Mouse (Mus musculus) CH12.LX (cell line): Measurements from ENCODE around the gene A730061H03Rik.

Experiments
- CHD2 ChIP-seq: IDR thresholded peaks from 2 replicates; pipeline ENCODE4 v1.6.1; 2011; ENCODE audit warnings: low read length, improper control_type of control experiment
- CTCF ChIP-seq, 2 experiments: IDR thresholded peaks in 1 of 2; conservative IDR thresholded peaks in 1 of 2; 2 replicates each; pipeline ENCODE4 v1.5.1; 2011 to 2012; ENCODE audit warnings: low read depth in 2 of 2, low read length in 2 of 2, improper control_type of control experiment in 1 of 2, inconsistent platforms in 1 of 2, mild to moderate bottlenecking in 1 of 2, moderate library complexity in 1 of 2
- EP300 ChIP-seq: IDR thresholded peaks from 2 replicates; pipeline ENCODE4 v1.6.1; 2011; ENCODE audit warnings: low read length, improper control_type of control experiment
- IRF4 ChIP-seq: IDR thresholded peaks from 2 replicates; pipeline ENCODE4 v1.6.1; 2014; ENCODE audit warnings: low read depth, mild to moderate bottlenecking, inconsistent platforms, low read length, improper control_type of control experiment
- RCOR1 ChIP-seq: conservative IDR thresholded peaks from 2 replicates; pipeline ENCODE4 v1.6.1; 2012; ENCODE audit warnings: low read depth, mild to moderate bottlenecking, inconsistent platforms, low read length, improper control_type of control experiment
- ZKSCAN1 ChIP-seq: IDR thresholded peaks from 2 replicates; pipeline ENCODE4 v1.6.1; 2012; ENCODE audit warnings: low read depth, inconsistent platforms, low read length, improper control_type of control experiment, borderline replicate concordance

GRCm38 (mm10) chr14:55575302-55575701 lies 15.1 kb upstream of the A730061H03Rik start, which contains the start of gene Fitm1:
- TF ChIP-seq IRF4 (no peak), RCOR1 (no peak), CHD2 (no peak), EP300 (no peak), CTCF (conservative IDR thresholded peaks at IDR 0.05 in 1 of 2, IDR thresholded peaks at IDR 0.05 in 1 of 2; ENCODE audit: low read depth in 2 of 2, low read length in 2 of 2) (no peak), ZKSCAN1 (no peak)
